Mouse (Mus musculus) spleen, postnatal 14 days (tissue): ENCODE data around the gene Vwa8.

Source experiments
- DNase-seq, 2 experiments: peaks; one replicate each; pipeline ENCODE4 v3.0.0; 2021 to 2022; ENCODE audit warnings: low spot score in 2 of 2

Vwa8 gene

DNA sequence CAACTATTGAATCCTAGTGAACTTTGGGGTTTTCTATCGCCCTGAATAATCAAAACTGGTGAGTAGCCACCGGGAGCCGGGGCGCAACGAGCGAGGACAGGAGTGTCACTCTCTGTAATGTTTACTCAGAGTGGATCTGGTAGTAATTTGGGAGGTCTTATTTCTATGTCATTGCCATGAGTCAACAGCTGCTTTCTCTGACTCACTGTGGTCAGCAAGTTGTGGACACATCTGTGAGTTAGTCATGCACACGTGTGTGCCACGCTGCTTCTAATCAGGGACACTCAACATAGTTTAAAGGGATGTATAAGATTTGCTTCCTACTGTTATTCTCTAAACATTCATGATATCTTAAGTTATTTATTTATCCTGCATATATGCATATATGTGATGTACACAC, 332.9 kb downstream of the Vwa8 start:
- DNase-seq: no peak

GRCm38 (mm10) chr14:79182801-79183200, 333.9 kb downstream of the Vwa8 start:
- DNase-seq: no peak

DNA sequence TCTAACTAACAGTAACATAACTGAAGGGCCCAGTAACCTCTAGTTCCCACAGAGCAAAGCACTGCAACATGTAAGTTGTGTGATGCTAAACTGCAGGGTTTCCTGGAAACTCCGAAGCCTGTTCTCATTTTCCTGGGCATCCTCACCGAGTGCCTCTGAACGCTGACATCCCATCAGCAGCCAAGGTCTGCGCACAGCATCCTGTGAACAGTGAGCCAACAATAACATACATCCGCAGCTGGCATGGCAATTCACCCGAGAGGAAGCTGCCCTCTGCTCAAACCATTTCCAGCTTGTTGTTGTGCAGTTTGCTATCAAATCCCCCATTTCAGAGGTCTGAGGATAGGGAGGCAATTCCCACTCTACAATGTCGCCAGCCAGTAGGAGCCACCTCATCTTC, 334.4 kb downstream of the Vwa8 start:
- no peak for DNase-seq

- no peak for DNase-seq
These were observed 335.2 kb downstream of the Vwa8 start for GRCm38 (mm10) chr14:79184071-79184470.

DNA sequence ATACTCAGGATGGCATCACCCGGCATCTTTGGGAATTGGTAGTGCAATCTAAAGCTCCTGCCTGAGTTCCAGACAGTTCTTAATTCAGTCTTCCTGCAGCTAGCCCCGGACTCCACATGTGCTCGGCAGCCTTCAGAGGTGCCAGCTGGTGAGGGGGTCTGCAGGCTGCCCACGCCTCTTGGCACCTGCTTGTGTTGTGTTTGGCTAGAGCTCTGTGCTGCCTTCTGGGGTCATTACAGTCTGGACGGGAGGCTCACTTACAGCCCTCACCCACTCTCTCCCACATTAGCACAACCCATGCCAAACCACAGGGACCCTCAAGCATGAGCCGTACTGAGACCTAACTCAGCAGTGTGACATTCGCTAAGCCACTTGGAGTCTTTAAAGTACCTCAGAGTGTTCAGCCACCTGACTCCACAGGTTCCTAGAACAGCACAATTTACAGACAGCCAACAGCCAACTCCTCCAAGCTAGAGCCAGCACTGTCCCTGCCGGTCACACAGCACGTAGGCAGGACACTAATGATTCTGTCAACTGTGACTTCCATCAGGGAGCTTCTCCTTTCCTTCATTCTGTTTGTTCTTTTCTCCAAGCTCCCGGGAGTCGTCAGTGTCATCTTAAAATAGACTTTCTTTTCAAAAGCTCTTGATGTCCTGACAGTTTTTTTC, 336.3 kb downstream of the Vwa8 start:
- no peak for DNase-seq

DNA sequence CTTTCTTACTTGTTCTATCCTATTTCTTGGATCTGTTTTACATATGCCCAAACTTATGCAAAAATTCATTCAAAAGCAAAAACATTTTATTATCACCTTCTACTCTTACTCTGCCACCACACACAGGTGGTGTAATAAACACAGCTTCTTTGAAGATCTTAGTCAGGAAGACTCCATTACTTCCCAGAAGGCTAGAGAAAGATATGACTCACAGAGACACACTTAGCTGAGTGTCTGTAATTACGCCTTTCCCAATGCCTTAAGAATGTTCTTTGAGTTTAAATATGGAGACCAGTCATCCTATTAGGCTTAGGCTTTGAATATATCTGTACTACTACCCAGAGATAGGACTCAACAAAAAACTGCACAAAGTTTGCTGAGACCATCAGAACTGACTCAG, 338.1 kb downstream of the Vwa8 start:
- DNase-seq: no peak

GRCm38 (mm10) chr14:79196711-79197110, 347.9 kb downstream of the Vwa8 start:
- no peak for DNase-seq

GRCm38 (mm10) chr14:79198066-79198465, 349.2 kb downstream of the Vwa8 start:
- DNase-seq: no peak

DNA sequence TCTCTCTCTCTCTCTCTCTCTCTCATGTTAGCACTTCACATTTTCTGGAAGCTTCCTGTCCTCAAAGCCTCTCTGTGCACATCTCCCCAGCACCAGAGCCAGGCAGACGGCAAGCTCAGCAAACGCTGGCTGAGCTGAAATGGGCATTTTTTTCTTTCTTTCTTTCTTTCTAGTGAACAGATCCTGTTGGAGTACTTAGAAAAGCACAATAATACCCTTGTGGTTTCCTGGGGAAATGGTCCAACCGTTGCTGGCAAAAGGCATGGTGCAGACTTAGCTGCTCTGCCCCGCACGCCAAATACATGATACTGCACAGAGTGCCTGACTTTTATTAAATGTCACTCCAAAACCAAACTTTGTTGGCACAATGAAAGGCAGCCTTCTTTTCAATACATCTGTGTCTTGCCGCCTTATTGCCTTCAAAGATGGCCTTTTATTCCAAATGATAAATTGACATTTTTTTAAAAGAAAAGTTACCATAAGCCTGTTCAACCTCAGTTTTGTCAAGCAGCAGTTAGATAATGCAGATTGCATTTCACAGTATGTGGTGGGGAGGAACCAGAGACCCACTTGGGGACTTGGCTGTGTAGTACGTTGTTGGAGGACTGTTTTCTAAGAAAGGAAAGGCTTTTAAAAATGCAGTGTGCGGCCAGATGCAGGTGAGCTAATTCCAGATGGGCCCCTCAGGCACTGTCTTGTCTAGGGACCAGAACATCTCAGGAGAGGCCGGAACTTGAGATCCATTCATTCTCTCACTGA, 351.5 kb downstream of the Vwa8 start:
- no peak for DNase-seq

DNA sequence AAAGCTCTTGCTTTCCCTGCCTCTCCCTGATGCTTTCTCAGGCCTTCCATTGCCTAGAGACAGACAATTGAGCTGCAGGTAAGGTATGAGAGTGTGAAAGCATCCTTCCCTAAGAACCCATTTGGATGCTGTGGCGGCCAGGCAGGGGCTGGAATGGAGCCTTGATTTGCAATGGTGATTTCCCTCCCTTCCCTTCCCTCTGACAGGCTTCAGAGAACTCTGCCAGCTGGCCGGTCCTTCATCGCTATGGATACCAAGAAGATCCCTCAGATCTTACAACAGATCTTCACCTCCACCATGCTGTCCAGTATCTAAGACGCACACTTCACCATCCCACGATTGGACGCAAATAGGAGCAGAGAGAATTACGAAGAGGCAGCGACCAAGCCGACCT, 352.0 kb downstream of the Vwa8 start:
- no peak for DNase-seq

- no peak for DNase-seq
These were observed 354.0 kb downstream of the Vwa8 start for GRCm38 (mm10) chr14:79202722-79203362.

- no peak for DNase-seq
These were observed 354.8 kb downstream of the Vwa8 start for GRCm38 (mm10) chr14:79203496-79204158.

- no peak for DNase-seq
These were observed 356.0 kb downstream of the Vwa8 start for GRCm38 (mm10) chr14:79204866-79205265.

DNA sequence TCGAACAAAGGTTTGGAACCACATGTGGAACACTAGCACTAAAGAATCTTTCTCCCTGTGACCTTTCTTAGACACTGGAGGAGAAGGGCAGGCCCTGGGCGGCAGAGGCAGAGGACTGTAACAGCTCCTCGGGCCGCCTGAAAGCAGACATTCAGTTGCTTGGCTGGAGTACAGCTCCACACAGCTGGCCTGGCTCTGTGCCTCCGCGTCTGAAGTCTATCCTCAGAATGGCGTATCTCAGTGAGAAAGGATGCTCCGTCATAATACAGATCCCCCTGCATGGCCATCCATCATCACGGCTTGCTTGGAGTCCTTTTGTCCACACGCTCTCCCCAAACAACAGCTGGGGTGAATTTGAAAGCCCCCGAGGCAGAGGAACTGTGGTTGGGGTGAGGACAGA, 357.4 kb downstream of the Vwa8 start:
- no peak for DNase-seq

DNA sequence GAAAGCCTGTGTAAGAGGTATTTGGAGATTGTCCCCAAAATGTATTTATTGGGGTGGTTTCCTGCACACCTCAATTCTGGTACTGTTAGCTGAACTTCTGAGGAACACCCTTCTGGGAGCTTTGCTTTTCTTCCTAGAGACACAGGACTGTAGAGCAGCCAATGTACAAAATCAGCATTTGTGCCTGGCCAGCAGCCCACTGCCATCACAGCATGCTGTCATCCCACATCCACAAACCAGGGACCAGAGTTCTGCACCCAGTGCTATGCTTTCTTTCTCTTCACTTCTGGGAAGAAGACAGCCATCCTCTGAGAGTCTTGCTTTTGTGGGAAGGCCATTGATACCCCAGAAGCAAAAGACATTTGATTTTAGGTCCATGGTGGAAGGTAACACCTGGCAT, 359.6 kb downstream of the Vwa8 start:
- DNase-seq: no peak

GRCm38 (mm10) chr14:79209813-79210212, 361.0 kb downstream of the Vwa8 start:
- no peak for DNase-seq

GRCm38 (mm10) chr14:79212380-79212991, 363.6 kb downstream of the Vwa8 start:
- DNase-seq: no peak

DNA sequence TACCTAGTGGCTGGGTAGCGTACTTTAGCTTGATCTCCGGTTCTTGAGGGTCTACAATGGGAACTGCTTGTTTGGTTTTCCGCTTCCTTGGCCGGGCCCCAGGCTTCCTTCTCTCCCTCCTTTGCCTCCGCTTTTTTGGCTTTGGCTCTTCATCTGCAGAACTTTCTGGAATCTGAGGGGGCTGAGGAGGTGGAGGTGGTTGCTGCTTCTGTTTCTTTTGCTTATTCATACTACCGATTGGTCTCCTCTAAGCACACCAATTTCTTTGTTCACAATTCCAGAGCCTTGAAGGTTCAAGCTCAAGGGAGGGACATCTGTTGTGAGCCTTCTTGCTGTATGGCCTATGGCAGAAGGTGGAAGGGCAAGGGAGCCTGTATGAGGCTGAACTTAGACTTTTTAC, 365.3 kb downstream of the Vwa8 start:
- DNase-seq: no peak

DNA sequence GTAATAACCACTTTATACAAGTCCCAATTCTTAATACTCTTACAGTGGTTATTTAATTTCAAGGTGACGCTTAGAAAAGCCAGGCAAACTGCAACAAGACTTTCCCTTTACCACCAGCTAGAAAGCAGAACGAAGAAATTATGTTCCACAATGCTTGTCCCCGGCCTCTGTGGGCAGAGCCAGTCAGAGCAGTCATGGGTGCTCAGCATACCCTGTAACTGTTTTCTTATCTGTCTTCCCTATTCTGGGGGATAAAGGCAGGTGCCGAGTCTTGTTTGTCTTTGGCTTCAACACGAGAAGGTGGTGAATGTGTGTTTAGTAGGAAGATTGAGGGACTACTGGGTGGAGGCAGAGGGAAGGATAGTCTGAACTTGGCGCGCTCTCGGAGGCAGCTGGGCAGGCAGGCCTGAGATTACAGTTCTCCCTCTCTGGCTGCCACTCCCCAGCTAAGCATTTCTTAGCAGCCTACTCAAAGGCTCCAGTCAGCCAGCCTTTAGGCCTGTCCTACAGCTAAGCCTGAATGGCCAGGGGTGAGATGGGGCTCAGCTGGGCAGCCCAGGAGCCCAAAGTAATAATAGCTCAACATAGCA, 365.9 kb downstream of the Vwa8 start:
- no peak for DNase-seq

- DNase-seq: no peak
These were observed 367.5 kb downstream of the Vwa8 start for GRCm38 (mm10) chr14:79216366-79216765.

GRCm38 (mm10) chr14:79223431-79224036, 374.7 kb downstream of the Vwa8 start:
- DNase-seq: no peak
